Mouse (Mus musculus): Measurements from ENCODE around the gene Col4a4. TPM values are rescaled to one million over a fixed set of nuclear protein-coding genes. Genes with fewer than 3 reads are reported as not detected.

Gene Col4a4
- polyA plus RNA-seq, 1 experiment from 2014 or later, result 0.67 TPM

- Histone ChIP-seq H3K27ac (ENCODE audit: low read length) (no peak overlapping the region), H3K4me2 (ENCODE audit: low read depth, low read length) (no peak overlapping the region), H3K9ac (ENCODE audit: low read length) (no peak overlapping the region), H3K9me3 (replicated peaks; ENCODE audit: control insufficient read depth, low read length) (no peaks in the 10 kb centered on the region), H3K27me3 (ENCODE audit: control insufficient read depth, insufficient read depth, low read length) (no peaks in the 10 kb centered on the region), H3K4me3 (ENCODE audit: low read length) (no peak overlapping the region), H3K4me1 (ENCODE audit: control insufficient read depth, insufficient read depth, low read length) (peaks cover 8% of the 10 kb centered on the region), H3K36me3 (ENCODE audit: control insufficient read depth, insufficient read depth) (no peaks in the 10 kb centered on the region)
- peak; percentile 78 for ATAC-seq (replicated peaks; ENCODE audit: extremely low read depth, insufficient read depth, low FRiP score)
- WGBS, result 10% methylated on average over 1 of the region's 1 CpGs
Measured at GRCm38 (mm10) chr1:82429061-82429460, 157.6 kb downstream of the Col4a4 start.

DNA sequence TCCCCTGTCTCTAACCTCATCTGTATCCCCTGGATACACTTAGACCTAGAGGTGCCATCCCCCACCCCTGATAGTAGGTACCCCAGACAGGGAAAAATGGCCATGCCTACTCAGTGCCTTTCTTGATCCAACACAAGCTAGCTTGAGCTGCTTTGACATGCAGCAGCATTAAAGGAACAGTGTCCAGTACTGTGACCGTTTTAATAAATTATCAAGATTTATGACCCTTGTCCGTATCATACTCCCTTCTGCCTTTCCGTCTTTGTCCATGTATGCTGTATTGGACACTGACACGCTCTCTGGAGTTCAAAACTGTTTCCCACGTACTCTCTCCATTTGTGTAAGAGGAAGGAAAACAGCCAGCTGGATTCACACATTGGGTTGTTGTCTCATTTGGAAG is 158.9 kb downstream of the Col4a4 start:
- H3K9me3 ChIP-seq (replicated peaks; ENCODE audit: control insufficient read depth, low read length), result no peaks in the 10 kb centered on the region
- H3K4me1 ChIP-seq (ENCODE audit: control insufficient read depth, insufficient read depth, low read length), result peaks cover 8% of the 10 kb centered on the region
- no peak overlapping the region for H3K4me3 ChIP-seq (ENCODE audit: low read length)
- no peak for ATAC-seq (replicated peaks; ENCODE audit: extremely low read depth, insufficient read depth, low FRiP score)
- H3K4me2 ChIP-seq (ENCODE audit: low read depth, low read length), result no peak overlapping the region
- H3K36me3 ChIP-seq (ENCODE audit: control insufficient read depth, insufficient read depth), result no peaks in the 10 kb centered on the region
- H3K27me3 ChIP-seq (ENCODE audit: control insufficient read depth, insufficient read depth, low read length), result no peaks in the 10 kb centered on the region
- H3K27ac ChIP-seq (ENCODE audit: low read length), result no peak overlapping the region
- WGBS, result 88% methylated on average over 5 of the region's 5 CpGs
- no peak overlapping the region for H3K9ac ChIP-seq (ENCODE audit: low read length)

DNA sequence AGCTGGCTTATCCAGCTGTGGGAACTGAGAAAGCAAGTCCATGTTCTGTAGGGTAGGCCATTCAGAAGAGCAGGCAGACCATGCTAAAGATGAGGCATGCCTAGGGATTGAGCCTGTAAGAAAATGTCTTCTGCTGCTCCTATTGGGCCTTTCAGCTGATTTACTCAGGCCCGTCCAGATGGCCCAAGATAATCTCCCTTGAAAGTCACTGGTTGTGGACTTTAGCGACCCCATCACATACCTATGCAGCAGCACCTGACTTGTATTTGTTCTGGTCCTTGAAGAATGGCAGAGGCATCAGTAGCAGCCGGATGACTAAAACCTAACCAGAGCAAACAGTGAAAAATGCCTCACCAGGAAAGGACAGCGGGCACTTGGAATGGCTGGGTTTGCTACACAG is 171.0 kb downstream of the Col4a4 start:
- WGBS, result 76% methylated on average over 4 of the region's 4 CpGs
- Histone ChIP-seq H3K9ac (ENCODE audit: low read length) (no peak overlapping the region), H3K4me2 (ENCODE audit: low read depth, low read length) (no peak overlapping the region), H3K9me3 (replicated peaks; ENCODE audit: control insufficient read depth, low read length) (no peaks in the 10 kb centered on the region), H3K4me3 (ENCODE audit: low read length) (no peak overlapping the region), H3K27me3 (ENCODE audit: control insufficient read depth, insufficient read depth, low read length) (no peaks in the 10 kb centered on the region), H3K36me3 (ENCODE audit: control insufficient read depth, insufficient read depth) (no peaks in the 10 kb centered on the region), H3K4me1 (ENCODE audit: control insufficient read depth, insufficient read depth, low read length) (peaks cover 10% of the 10 kb centered on the region), H3K27ac (ENCODE audit: low read length) (no peak overlapping the region)
- ATAC-seq (replicated peaks; ENCODE audit: extremely low read depth, insufficient read depth, low FRiP score), result no peak

- H3K36me3 ChIP-seq (ENCODE audit: control insufficient read depth, insufficient read depth), result no peaks in the 10 kb centered on the region
- no peak overlapping the region for H3K27ac ChIP-seq (ENCODE audit: low read length)
- WGBS, result 83% methylated on average over 3 of the region's 3 CpGs
- no peaks in the 10 kb centered on the region for H3K9me3 ChIP-seq (replicated peaks; ENCODE audit: control insufficient read depth, low read length)
- ATAC-seq (replicated peaks; ENCODE audit: extremely low read depth, insufficient read depth, low FRiP score), result no peak
- peaks cover 10% of the 10 kb centered on the region for H3K4me1 ChIP-seq (ENCODE audit: control insufficient read depth, insufficient read depth, low read length)
- H3K27me3 ChIP-seq (ENCODE audit: control insufficient read depth, insufficient read depth, low read length), result no peaks in the 10 kb centered on the region
- H3K4me2 ChIP-seq (ENCODE audit: low read depth, low read length), result no peak overlapping the region
- no peak overlapping the region for H3K9ac ChIP-seq (ENCODE audit: low read length)
- H3K4me3 ChIP-seq (ENCODE audit: low read length), result no peak overlapping the region
Measured at GRCm38 (mm10) chr1:82414434-82415045, 172.1 kb downstream of the Col4a4 start.

DNA sequence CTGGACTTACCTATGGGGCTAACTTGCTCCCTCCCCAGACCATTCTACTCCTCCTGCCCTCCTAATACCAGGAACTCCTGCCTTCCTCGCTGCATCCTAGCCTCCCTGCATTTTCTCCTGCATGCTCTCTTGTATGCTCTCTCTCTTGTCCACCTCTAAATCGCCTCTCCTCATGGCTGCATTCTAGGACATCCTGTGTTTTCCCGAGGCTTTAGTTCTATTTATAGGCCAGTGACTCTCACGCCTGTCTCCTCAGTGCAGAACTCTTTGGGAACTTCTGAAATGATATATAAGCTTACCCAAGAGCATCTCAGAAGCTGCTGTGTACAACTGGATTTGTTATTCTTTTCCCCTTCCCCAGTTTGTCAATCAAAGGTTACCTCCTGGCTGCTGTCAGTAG is 174.6 kb downstream of the Col4a4 start:
- no peak for ATAC-seq (replicated peaks; ENCODE audit: extremely low read depth, insufficient read depth, low FRiP score)
- Histone ChIP-seq H3K9me3 (replicated peaks; ENCODE audit: control insufficient read depth, low read length) (no peaks in the 10 kb centered on the region), H3K27me3 (ENCODE audit: control insufficient read depth, insufficient read depth, low read length) (no peaks in the 10 kb centered on the region), H3K9ac (ENCODE audit: low read length) (no peak overlapping the region), H3K27ac (ENCODE audit: low read length) (0 out of 2 replicates have a peak overlapping the region, but pooled peaks have one; percentile 23), H3K4me3 (ENCODE audit: low read length) (no peak overlapping the region), H3K4me1 (ENCODE audit: control insufficient read depth, insufficient read depth, low read length) (peaks cover 10% of the 10 kb centered on the region), H3K4me2 (ENCODE audit: low read depth, low read length) (no peak overlapping the region), H3K36me3 (ENCODE audit: control insufficient read depth, insufficient read depth) (no peaks in the 10 kb centered on the region)
- 19% methylated on average over 4 of the region's 4 CpGs for WGBS

DNA sequence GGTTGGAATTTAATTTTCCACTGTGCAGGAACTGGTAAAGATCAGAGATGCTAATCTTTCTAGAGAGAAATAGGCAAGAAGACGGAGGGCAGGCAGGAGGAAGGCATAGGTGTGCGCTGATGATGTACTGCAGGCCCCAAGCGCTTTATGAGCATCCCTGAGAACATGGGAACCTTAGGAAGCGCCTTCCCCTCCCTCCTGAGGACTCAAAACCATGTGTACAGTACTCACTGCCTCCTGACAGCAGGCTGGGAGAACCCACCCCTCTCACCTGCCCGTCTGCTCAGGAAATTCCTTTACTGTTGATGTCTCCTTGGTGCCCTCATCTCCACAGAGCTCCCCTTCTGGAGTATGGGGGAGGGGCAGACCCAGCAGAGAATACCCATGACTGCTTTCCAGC is 175.1 kb downstream of the Col4a4 start:
- 76% methylated on average over 5 of the region's 5 CpGs for WGBS
- Histone ChIP-seq H3K36me3 (ENCODE audit: control insufficient read depth, insufficient read depth) (no peaks in the 10 kb centered on the region), H3K9ac (ENCODE audit: low read length) (no peak overlapping the region), H3K4me1 (ENCODE audit: control insufficient read depth, insufficient read depth, low read length) (peaks cover 10% of the 10 kb centered on the region), H3K4me3 (ENCODE audit: low read length) (no peak overlapping the region), H3K27ac (ENCODE audit: low read length) (no peak overlapping the region), H3K9me3 (replicated peaks; ENCODE audit: control insufficient read depth, low read length) (no peaks in the 10 kb centered on the region), H3K4me2 (ENCODE audit: low read depth, low read length) (no peak overlapping the region), H3K27me3 (ENCODE audit: control insufficient read depth, insufficient read depth, low read length) (no peaks in the 10 kb centered on the region)
- no peak for ATAC-seq (replicated peaks; ENCODE audit: extremely low read depth, insufficient read depth, low FRiP score)

DNA sequence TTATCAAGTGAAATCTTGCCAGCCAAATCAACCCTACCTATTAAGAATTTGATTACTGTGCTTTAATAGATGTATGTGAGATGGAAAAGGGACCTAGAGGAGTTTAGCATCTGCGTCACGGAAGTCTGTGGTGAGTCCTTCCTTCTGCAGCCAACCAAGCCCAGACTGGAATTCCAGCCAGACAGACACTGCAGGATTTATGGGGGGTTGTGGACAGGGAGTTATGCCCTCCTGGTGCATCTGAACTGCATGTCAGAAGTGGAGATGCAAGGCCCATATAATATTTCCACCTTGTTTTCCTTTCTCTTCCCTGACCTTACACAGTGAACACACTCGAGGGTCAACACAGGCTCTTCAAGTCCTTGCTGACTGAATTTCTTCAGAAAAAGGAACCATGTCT is 176.1 kb downstream of the Col4a4 start:
- 74% methylated on average over 3 of the region's 3 CpGs for WGBS

GRCm38 (mm10) chr1:82409271-82409670 is 177.4 kb downstream of the Col4a4 start:
- ATAC-seq (replicated peaks; ENCODE audit: extremely low read depth, insufficient read depth, low FRiP score), result no peak
- Histone ChIP-seq H3K4me2 (ENCODE audit: low read depth, low read length) (no peak overlapping the region), H3K36me3 (ENCODE audit: control insufficient read depth, insufficient read depth) (no peaks in the 10 kb centered on the region), H3K4me3 (ENCODE audit: low read length) (no peak overlapping the region), H3K27ac (ENCODE audit: low read length) (no peak overlapping the region), H3K9ac (ENCODE audit: low read length) (no peak overlapping the region), H3K4me1 (ENCODE audit: control insufficient read depth, insufficient read depth, low read length) (peaks cover 10% of the 10 kb centered on the region), H3K9me3 (replicated peaks; ENCODE audit: control insufficient read depth, low read length) (no peaks in the 10 kb centered on the region), H3K27me3 (ENCODE audit: control insufficient read depth, insufficient read depth, low read length) (no peaks in the 10 kb centered on the region)
- 86% methylated on average over 9 of the region's 9 CpGs for WGBS

More for the DNA sequence above, 176.1 kb downstream of the Col4a4 start:
- no peaks in the 10 kb centered on the region for H3K27me3 ChIP-seq (ENCODE audit: control insufficient read depth, insufficient read depth, low read length)
- H3K27ac ChIP-seq (ENCODE audit: low read length), result no peak overlapping the region
- no peaks in the 10 kb centered on the region for H3K9me3 ChIP-seq (replicated peaks; ENCODE audit: control insufficient read depth, low read length)
- peaks cover 10% of the 10 kb centered on the region for H3K4me1 ChIP-seq (ENCODE audit: control insufficient read depth, insufficient read depth, low read length)
- H3K9ac ChIP-seq (ENCODE audit: low read length), result no peak overlapping the region
- H3K4me2 ChIP-seq (ENCODE audit: low read depth, low read length), result no peak overlapping the region
- H3K4me3 ChIP-seq (ENCODE audit: low read length), result no peak overlapping the region
- H3K36me3 ChIP-seq (ENCODE audit: control insufficient read depth, insufficient read depth), result no peaks in the 10 kb centered on the region
- no peak for ATAC-seq (replicated peaks; ENCODE audit: extremely low read depth, insufficient read depth, low FRiP score)

DNA sequence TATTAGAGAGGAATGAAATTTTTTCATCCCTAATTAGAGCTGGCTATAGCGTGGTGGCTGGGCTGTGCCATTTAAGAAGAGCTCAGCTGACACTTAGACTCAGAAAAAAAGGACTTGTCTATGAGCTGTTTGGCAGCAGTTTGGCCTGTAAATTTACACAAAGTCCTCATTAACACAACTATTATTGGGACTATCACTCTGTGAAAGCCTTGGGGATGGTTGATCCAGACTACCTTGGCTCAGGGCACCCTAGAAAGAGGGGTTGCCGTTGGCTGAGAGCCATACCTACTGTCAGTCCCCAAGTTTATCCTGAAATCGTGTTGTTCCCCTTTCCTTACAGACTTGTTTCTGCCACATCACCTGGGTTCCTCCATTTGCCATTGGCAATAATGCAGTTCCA is 178.9 kb downstream of the Col4a4 start:
- WGBS, result 80% methylated on average over 3 of the region's 3 CpGs
- Histone ChIP-seq H3K4me2 (ENCODE audit: low read depth, low read length) (no peak overlapping the region), H3K27me3 (ENCODE audit: control insufficient read depth, insufficient read depth, low read length) (no peaks in the 10 kb centered on the region), H3K9me3 (replicated peaks; ENCODE audit: control insufficient read depth, low read length) (no peaks in the 10 kb centered on the region), H3K36me3 (ENCODE audit: control insufficient read depth, insufficient read depth) (no peaks in the 10 kb centered on the region), H3K4me1 (ENCODE audit: control insufficient read depth, insufficient read depth, low read length) (peaks cover 10% of the 10 kb centered on the region), H3K4me3 (ENCODE audit: low read length) (no peak overlapping the region), H3K27ac (ENCODE audit: low read length) (no peak overlapping the region), H3K9ac (ENCODE audit: low read length) (no peak overlapping the region)
- no peak for ATAC-seq (replicated peaks; ENCODE audit: extremely low read depth, insufficient read depth, low FRiP score)

Data from heart, embryonic 16.5 days (tissue).